Mouse (Mus musculus): ENCODE results near the gene Gm17660. TPM values are rescaled to one million over a fixed set of nuclear protein-coding genes. Genes with fewer than 3 reads are reported as not detected.

Gm17660 gene
- total and polyA plus RNA-seq, 3 experiments = not detected

DNA sequence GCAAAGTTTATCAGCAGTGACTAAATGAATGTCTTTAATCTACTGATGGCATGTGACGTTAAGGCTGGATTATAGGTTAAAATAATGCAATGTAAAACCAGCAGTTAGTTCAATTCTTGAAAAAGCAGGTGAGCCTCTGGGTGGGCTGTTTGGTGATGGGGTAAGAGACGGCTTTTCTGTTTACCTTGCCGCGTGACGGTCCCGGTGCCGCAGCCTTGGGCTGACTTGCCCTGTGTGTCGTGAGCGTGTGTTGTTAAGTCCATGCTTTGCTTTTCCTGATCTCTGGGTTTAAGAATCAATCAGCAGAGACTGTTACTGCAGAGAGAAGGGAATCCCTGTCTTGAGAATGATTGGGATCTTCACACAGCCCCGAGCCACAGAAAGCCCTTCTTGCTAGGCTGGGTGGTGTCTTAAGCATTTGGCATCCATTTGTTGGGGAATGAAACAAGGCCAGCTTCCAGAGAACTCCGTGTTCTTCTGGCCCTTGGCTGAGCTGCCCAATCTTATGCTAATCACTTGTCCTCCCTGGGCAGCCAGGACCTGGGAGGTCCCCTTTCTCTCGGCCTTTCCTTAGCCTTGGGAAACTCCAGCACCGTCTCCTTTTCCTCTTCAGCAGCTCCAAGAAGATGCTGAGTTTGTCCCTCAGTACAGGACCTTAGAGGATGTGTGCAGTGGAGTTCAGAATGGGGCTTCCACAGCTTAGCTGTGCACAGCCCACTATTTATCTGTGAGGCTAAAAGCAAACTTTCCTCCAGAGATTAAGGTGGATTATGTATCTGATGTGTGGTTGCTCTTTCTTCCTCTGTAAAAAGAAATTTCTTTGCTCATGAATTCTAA, 15.3 kb downstream of the Gm17660 start:
- DNase-seq (ENCODE audit: low read depth, low spot score) = no peak
- H3K9ac ChIP-seq (ENCODE audit: control insufficient read depth, low read depth, low read length, poor library complexity, severe bottlenecking) = 0 out of 2 replicates have a peak overlapping the region, but pooled peaks have one; percentile 3
- no peak overlapping the region for H3K4me3 ChIP-seq (ENCODE audit: control insufficient read depth in 1 of 2, insufficient read depth in 1 of 2, low read depth in 2 of 2, low read length in 2 of 2)
- no peaks in the 10 kb centered on the region for H3K79me2 ChIP-seq (ENCODE audit: control insufficient read depth, insufficient read depth, low read length, poor library complexity)
- no peaks in the 10 kb centered on the region for H3K27me3 ChIP-seq (ENCODE audit: control insufficient read depth in 1 of 2, insufficient read depth in 2 of 2, low read length in 2 of 2)
- H3K36me3 ChIP-seq (ENCODE audit: control insufficient read depth in 1 of 2, insufficient read depth in 2 of 2, low read length in 2 of 2) = peaks cover 8 to 25% of the 10 kb centered on the region in 2 experiments
- H3K27ac ChIP-seq (ENCODE audit: control insufficient read depth, low read depth, low read length) = peak overlapping the region; percentile 92
- no peak for TF ChIP-seq NRF1 (IDR thresholded peaks at IDR 0.05; ENCODE audit: insufficient read depth, low read depth, low read length, poor library complexity, severe bottlenecking)
- no peak for TF ChIP-seq POLR2A (IDR thresholded peaks at IDR 0.05; ENCODE audit: control insufficient read depth in 1 of 2, insufficient read depth in 1 of 2, low read depth in 1 of 2, low read length in 2 of 2, poor library complexity in 1 of 2)
- TF ChIP-seq RCOR1 (IDR thresholded peaks at IDR 0.05; ENCODE audit: low read depth, low read length) = 0 out of 2 replicates have a peak, but pooled peaks have one; percentile 13
- TF ChIP-seq ZMIZ1 (IDR thresholded peaks at IDR 0.05; ENCODE audit: low read depth, low read length) = no peak
- peaks cover 15 to 20% of the 10 kb centered on the region in 2 experiments for H3K4me1 ChIP-seq (ENCODE audit: control insufficient read depth in 1 of 2, insufficient read depth in 2 of 2, low read length in 2 of 2)
- no peaks in the 10 kb centered on the region for H3K9me3 ChIP-seq (replicated peaks; ENCODE audit: insufficient read depth, low read length)

DNA sequence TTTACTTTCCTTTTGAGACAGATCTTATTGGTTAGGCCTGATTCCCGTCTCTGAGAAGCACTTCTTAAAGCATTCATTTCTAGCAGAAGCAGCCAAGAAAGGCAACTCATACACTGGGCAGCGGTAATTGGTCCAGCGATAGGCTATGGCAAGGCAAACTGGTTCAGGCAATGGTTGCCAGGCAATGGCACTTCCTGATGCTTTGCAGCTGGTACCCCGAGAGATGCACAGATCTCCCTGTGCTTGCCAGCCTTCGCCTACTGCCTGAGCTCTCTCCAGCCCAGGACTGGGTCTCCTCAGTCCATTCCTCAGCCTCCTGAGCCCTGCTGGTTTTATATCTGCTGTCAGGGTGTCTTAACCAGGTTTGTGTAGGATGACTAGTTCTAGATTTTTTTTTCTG, 17.0 kb downstream of the Gm17660 start:
- Histone ChIP-seq H3K27ac (ENCODE audit: control insufficient read depth, low read depth, low read length) (no peak overlapping the region), H3K9me3 (replicated peaks; ENCODE audit: insufficient read depth, low read length) (no peaks in the 10 kb centered on the region), H3K36me3 (ENCODE audit: control insufficient read depth in 1 of 2, insufficient read depth in 2 of 2, low read length in 2 of 2) (peaks cover 8 to 25% of the 10 kb centered on the region in 2 experiments), H3K4me3 (ENCODE audit: control insufficient read depth in 1 of 2, insufficient read depth in 1 of 2, low read depth in 2 of 2, low read length in 2 of 2) (no peak overlapping the region), H3K9ac (ENCODE audit: control insufficient read depth, low read depth, low read length, poor library complexity, severe bottlenecking) (no peak overlapping the region), H3K27me3 (ENCODE audit: control insufficient read depth in 1 of 2, insufficient read depth in 2 of 2, low read length in 2 of 2) (no peaks in the 10 kb centered on the region), H3K4me1 (ENCODE audit: control insufficient read depth in 1 of 2, insufficient read depth in 2 of 2, low read length in 2 of 2) (peaks cover 15 to 20% of the 10 kb centered on the region in 2 experiments), H3K79me2 (ENCODE audit: control insufficient read depth, insufficient read depth, low read length, poor library complexity) (no peaks in the 10 kb centered on the region)
- TF ChIP-seq RAD21 (IDR thresholded peaks at IDR 0.05; ENCODE audit: low read depth, low read length) (no peak), CTCF (IDR thresholded peaks at IDR 0.05 in 2 of 3, conservative IDR thresholded peaks at IDR 0.05 in 1 of 3; ENCODE audit: control insufficient read depth in 1 of 3, insufficient read depth in 1 of 3, low read depth in 2 of 3, low read length in 3 of 3, poor library complexity in 1 of 3, severe bottlenecking in 1 of 3) (no peak), RCOR1 (IDR thresholded peaks at IDR 0.05; ENCODE audit: low read depth, low read length) (no peak), EP300 (IDR thresholded peaks at IDR 0.05; ENCODE audit: low read depth in 1 of 2, low read length in 2 of 2) (no peak), POLR2AphosphoS2 (IDR thresholded peaks at IDR 0.05; ENCODE audit: low read length) (no peak), USF2 (IDR thresholded peaks at IDR 0.05; ENCODE audit: borderline replicate concordance in 1 of 2, insufficient read depth in 1 of 2, low read depth in 1 of 2, low read length in 2 of 2) (no peak), KAT2A (conservative IDR thresholded peaks at IDR 0.05; ENCODE audit: low read depth, low read length) (no peak), ZMIZ1 (IDR thresholded peaks at IDR 0.05; ENCODE audit: low read depth, low read length) (no peak), GABPA (IDR thresholded peaks at IDR 0.05; ENCODE audit: low read depth, low read length) (no peak), ETS1 (IDR thresholded peaks at IDR 0.05; ENCODE audit: low read depth, low read length) (no peak)
- DNase-seq (ENCODE audit: low read depth, low spot score) = no peak
